Mouse (Mus musculus) thymus, postnatal 4 days (tissue): ENCODE results near the gene Lect2.

Experiments
- DNase-seq: peaks from one replicate; pipeline ENCODE4 v3.0.0; 2021

Lect2 gene

GRCm38 (mm10) chr13:56555957-56556356 is 7.7 kb upstream of the Lect2 start:
- DNase-seq: no peak

- peak; percentile 71 for DNase-seq
Observed at GRCm38 (mm10) chr13:56554409-56554808, 6.1 kb upstream of the Lect2 start.

GRCm38 (mm10) chr13:56553923-56554322 is 5.6 kb upstream of the Lect2 start:
- DNase-seq: no peak

- DNase-seq: no peak
Observed at GRCm38 (mm10) chr13:56551661-56552060, 3.4 kb upstream of the Lect2 start.

GRCm38 (mm10) chr13:56550574-56550973 is 2.3 kb upstream of the Lect2 start:
- no peak for DNase-seq

GRCm38 (mm10) chr13:56549364-56549763 is 1.1 kb upstream of the Lect2 start:
- no peak for DNase-seq

GRCm38 (mm10) chr13:56544956-56545355 is 3.3 kb downstream of the Lect2 start:
- no peak for DNase-seq

GRCm38 (mm10) chr13:56543805-56544204 is 4.5 kb downstream of the Lect2 start:
- DNase-seq: no peak

- peak; percentile 77 for DNase-seq
Observed at GRCm38 (mm10) chr13:56539846-56540245, 8.5 kb downstream of the Lect2 start.

- DNase-seq: no peak
Observed at GRCm38 (mm10) chr13:56537026-56537425, 11.3 kb downstream of the Lect2 start.

- DNase-seq: peak; percentile 58
Observed at GRCm38 (mm10) chr13:56535570-56535969, 12.7 kb downstream of the Lect2 start.

GRCm38 (mm10) chr13:56534931-56535330 is 13.4 kb downstream of the Lect2 start:
- no peak for DNase-seq

- no peak for DNase-seq
Observed at GRCm38 (mm10) chr13:56529685-56530084, 18.6 kb downstream of the Lect2 start.

GRCm38 (mm10) chr13:56529031-56529430 is 19.3 kb downstream of the Lect2 start:
- no peak for DNase-seq

GRCm38 (mm10) chr13:56528281-56528680 is 20.0 kb downstream of the Lect2 start:
- no peak for DNase-seq

GRCm38 (mm10) chr13:56527846-56528245 is 20.5 kb downstream of the Lect2 start:
- no peak for DNase-seq

GRCm38 (mm10) chr13:56526871-56527270 is 21.4 kb downstream of the Lect2 start:
- DNase-seq: no peak

- no peak for DNase-seq
Observed at GRCm38 (mm10) chr13:56522821-56523167, 25.5 kb downstream of the Lect2 start.

GRCm38 (mm10) chr13:56522081-56522820 is 26.1 kb downstream of the Lect2 start, which contains the start of gene Fbxl21:
Gene Fbxl21 (plus strand): TSS chr13:56522472.
- DNase-seq: peak; percentile 98

- DNase-seq: no peak
Observed at GRCm38 (mm10) chr13:56516816-56517215, 31.5 kb downstream of the Lect2 start.

- DNase-seq: no peak
Observed at GRCm38 (mm10) chr13:56516311-56516710, 32.0 kb downstream of the Lect2 start.

GRCm38 (mm10) chr13:56513595-56513994 is 34.7 kb downstream of the Lect2 start:
- no peak for DNase-seq

GRCm38 (mm10) chr13:56509796-56510195 is 38.5 kb downstream of the Lect2 start:
- DNase-seq: no peak

GRCm38 (mm10) chr13:56506871-56507496 is 41.3 kb downstream of the Lect2 start:
- DNase-seq: peak; percentile 39
